Mouse (Mus musculus) lung, embryonic 15.5 days (tissue): ENCODE data around the gene Sost. TPM values are rescaled to one million over a fixed set of nuclear protein-coding genes. Genes with fewer than 3 reads are reported as not detected.

Experiments used
- ATAC-seq: fragments of 200-750 bp; cut with Nextera tagmentation; 2 replicates; pipeline ENCODE4 v1.8.0; 2017; ENCODE audit warnings: moderate number of reproducible peaks, borderline replicate concordance; ENCODE audit not compliant: low FRiP score, low TSS enrichment; ENCODE audit errors: extremely low read depth
- H3K27ac ChIP-seq: fragments of 300-500 bp; sonication (generic); 2 replicates; pipeline ENCODE4 v1.5.1; 2015; ENCODE audit warnings: moderate library complexity, mild to moderate bottlenecking, inconsistent platforms
- H3K27me3 ChIP-seq: fragments of 300-500 bp; sonication (generic); 2 replicates; pipeline ENCODE4 v1.6.1; 2015; ENCODE audit warnings: inconsistent platforms
- H3K36me3 ChIP-seq: fragments of 300-500 bp; sonication (generic); 2 replicates; pipeline ENCODE4 v1.6.1; 2015; ENCODE audit warnings: inconsistent platforms
- H3K4me1 ChIP-seq: fragments of 300-500 bp; sonication (generic); 2 replicates; pipeline ENCODE4 v1.6.1; 2015; ENCODE audit warnings: inconsistent platforms
- H3K4me2 ChIP-seq: fragments of 300-500 bp; sonication (generic); 2 replicates; pipeline ENCODE4 v1.6.1; 2015; ENCODE audit warnings: inconsistent platforms, mild to moderate bottlenecking, moderate library complexity
- H3K4me3 ChIP-seq: fragments of 300-500 bp; sonication (generic); 2 replicates; pipeline ENCODE4 v1.5.1; 2015; ENCODE audit warnings: mild to moderate bottlenecking, inconsistent platforms
- H3K9ac ChIP-seq: fragments of 300-500 bp; sonication (generic); 2 replicates; pipeline ENCODE4 v1.6.1; 2015; ENCODE audit warnings: inconsistent platforms
- H3K9me3 ChIP-seq: fragments of 300-500 bp; sonication (generic); 2 replicates; pipeline ENCODE4 v1.6.1; 2016; ENCODE audit warnings: inconsistent platforms
- WGBS: fragments of 180-500 bp; shearing (Covaris S2); methylation state at CpG from one replicate; pipeline ENCODE4 v1.1.7; 2015; 5-methylcytosine and 5-hydroxymethylcytosine counted together
- polyA plus RNA-seq: library from polyadenylated mRNA; unstranded; fragments of >200 nt; fragmentation: Nextera tagmentation; extraction: Ambion mirVana; gene quantifications from 2 replicates; pipeline ENCODE4 v1.2.1, GENCODE M21; 2015

The Sost gene
- polyA plus RNA-seq, 1 experiment from 2014 or later = 0.44 TPM

DNA sequence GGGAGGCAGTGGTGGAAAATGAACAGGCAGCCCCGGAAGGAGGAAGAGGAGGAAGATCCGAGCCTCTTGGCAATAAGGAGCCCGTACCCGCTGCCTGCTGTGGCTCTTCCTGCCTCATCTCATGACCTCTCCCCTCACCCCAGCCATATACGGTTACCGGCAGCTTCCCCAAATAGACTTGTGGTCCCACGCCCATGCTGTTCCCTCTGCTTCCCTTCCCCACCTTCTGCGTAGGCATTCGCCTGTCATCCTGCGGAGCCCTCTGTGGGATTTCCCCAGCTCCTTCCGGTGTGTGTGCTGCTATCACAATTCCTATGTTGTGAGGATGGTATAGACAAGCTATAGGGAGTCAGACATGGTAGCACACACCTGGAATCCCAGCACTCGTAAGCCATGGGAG lies 15.0 kb upstream of the Sost start:
- Histone ChIP-seq H3K4me3 (no peak overlapping the region), H3K27ac (0 out of 2 replicates have a peak overlapping the region, but pooled peaks have one; percentile 1), H3K27me3 (peaks cover 5% of the 10 kb centered on the region; the same call in 1 of the 2 replicates), H3K4me1 (peaks cover 41% of the 10 kb centered on the region), H3K9ac (no peak overlapping the region), H3K9me3 (no peaks in the 10 kb centered on the region), H3K36me3 (0 out of 2 replicates have a peak, but pooled peaks cover 2% of the 10 kb centered on the region), H3K4me2 (no peak overlapping the region)
- ATAC-seq = no peak
- WGBS = 70% methylated on average over 12 of the region's 12 CpGs

DNA sequence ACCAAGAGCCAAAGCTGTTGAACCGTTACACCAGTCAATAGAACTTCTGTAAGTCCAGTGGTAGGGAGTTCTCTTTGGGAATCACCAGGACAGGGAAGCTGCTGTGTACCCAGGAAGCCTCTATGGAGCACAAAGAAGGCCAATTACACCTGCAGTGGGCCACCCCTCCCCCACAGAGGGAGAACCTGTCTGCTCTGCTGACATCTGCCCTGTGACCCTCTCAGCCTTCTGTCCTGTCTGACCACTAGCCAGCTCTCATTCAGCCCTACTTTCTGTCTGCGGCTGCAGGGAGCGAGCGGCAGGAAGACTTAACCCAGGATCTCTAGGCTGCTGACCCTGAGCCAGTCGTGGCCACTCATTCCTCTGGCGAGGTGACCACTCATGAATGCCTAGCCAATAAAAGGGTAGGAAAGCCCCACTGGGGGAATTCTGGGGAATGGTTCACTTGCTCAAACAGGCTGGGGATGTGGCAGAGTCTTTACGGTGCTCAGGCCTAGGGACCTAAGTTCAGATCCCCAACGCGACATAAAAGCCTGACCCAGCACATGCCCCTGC lies 13.9 kb upstream of the Sost start:
- no peak overlapping the region for H3K9ac ChIP-seq
- H3K4me2 ChIP-seq = no peak overlapping the region
- ATAC-seq = no peak
- peaks cover 5% of the 10 kb centered on the region; the same call in 1 of the 2 replicates for H3K27me3 ChIP-seq
- no peaks in the 10 kb centered on the region for H3K9me3 ChIP-seq
- 0 out of 2 replicates have a peak, but pooled peaks cover 2% of the 10 kb centered on the region for H3K36me3 ChIP-seq
- 77% methylated on average over 9 of the region's 9 CpGs for WGBS
- no peak overlapping the region for H3K27ac ChIP-seq
- no peak overlapping the region for H3K4me3 ChIP-seq
- H3K4me1 ChIP-seq = peaks cover 33% of the 10 kb centered on the region

DNA sequence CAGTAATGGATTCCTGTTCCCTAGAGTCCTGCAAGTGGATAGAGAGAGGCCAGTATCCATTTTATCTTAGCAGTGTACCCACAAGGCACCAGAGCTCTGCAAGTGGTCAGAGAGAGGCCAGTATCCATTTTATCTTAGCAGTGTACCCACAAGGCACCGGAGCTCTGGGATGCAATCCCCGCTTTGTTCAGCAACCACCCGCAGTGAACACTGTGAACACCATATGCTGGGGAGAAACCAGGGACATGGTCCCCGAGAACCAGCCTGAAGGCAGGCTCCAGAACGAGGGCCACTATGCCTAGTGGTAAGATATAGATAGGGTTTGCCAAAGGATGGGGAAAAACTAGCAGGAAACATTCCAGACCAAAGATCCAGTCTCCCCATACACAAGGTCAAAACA lies 12.3 kb upstream of the Sost start:
- ATAC-seq = no peak
- Histone ChIP-seq H3K27me3 (no peaks in the 10 kb centered on the region), H3K9me3 (no peaks in the 10 kb centered on the region), H3K27ac (no peak overlapping the region), H3K36me3 (0 out of 2 replicates have a peak, but pooled peaks cover 2% of the 10 kb centered on the region), H3K4me3 (no peak overlapping the region), H3K9ac (no peak overlapping the region), H3K4me2 (no peak overlapping the region), H3K4me1 (peaks cover 24% of the 10 kb centered on the region)
- 84% methylated on average over 5 of the region's 5 CpGs for WGBS

DNA sequence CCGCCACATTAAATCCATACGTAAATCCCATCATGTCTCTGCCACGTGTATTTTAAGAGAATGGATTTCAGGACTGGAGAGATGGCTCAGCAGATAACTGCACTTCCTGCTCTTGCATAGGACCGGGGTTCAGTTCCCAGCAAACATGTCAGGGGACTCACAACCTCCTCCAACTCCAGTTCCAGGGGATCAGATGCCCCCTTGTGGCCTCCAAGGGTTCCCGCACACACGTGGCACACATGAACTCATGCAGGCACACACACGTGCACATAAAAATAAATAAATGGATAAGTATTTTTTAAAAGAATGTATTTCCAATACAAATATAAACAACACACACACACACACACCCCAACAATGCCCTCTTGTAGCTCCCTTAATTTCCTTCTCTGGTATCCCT lies 10.1 kb upstream of the Sost start:
- WGBS = 91% methylated on average over 7 of the region's 7 CpGs
- H3K36me3 ChIP-seq = 0 out of 2 replicates have a peak, but pooled peaks cover 2% of the 10 kb centered on the region
- H3K27ac ChIP-seq = no peak overlapping the region

DNA sequence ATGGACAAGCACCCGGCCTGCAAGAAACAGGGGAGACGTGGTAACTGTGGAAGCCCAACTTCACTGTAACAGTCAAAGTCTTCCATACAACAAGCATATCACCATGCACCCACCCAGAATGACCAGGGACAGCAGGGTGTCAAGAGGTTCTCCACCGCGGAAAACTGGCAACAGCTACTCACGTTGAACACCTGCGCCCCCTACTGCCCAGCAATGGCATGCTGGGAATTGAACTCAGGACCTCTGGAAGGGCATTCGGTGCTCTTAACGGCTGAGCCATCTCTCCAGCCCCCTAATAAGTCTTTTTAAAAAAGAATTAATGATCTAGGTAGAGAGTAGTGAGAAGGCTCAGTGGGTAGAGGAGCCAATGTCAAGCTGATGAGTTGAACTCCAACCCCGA lies 8.1 kb upstream of the Sost start:
- Histone ChIP-seq H3K4me3 (no peak overlapping the region), H3K9me3 (no peaks in the 10 kb centered on the region), H3K27me3 (no peaks in the 10 kb centered on the region), H3K9ac (no peak overlapping the region), H3K27ac (no peak overlapping the region), H3K4me2 (no peak overlapping the region), H3K4me1 (peaks cover 8% of the 10 kb centered on the region; the same call in 1 of the 2 replicates), H3K36me3 (0 out of 2 replicates have a peak, but pooled peaks cover 2% of the 10 kb centered on the region)
- WGBS = 50% methylated on average over 9 of the region's 9 CpGs
- no peak for ATAC-seq

More for the DNA sequence above, 10.1 kb upstream of the Sost start:
- no peaks in the 10 kb centered on the region for H3K9me3 ChIP-seq
- no peak overlapping the region for H3K4me2 ChIP-seq
- ATAC-seq = no peak
- no peak overlapping the region for H3K9ac ChIP-seq
- H3K4me3 ChIP-seq = no peak overlapping the region
- no peaks in the 10 kb centered on the region for H3K27me3 ChIP-seq
- peaks cover 13% of the 10 kb centered on the region; the same call in 1 of the 2 replicates for H3K4me1 ChIP-seq

DNA sequence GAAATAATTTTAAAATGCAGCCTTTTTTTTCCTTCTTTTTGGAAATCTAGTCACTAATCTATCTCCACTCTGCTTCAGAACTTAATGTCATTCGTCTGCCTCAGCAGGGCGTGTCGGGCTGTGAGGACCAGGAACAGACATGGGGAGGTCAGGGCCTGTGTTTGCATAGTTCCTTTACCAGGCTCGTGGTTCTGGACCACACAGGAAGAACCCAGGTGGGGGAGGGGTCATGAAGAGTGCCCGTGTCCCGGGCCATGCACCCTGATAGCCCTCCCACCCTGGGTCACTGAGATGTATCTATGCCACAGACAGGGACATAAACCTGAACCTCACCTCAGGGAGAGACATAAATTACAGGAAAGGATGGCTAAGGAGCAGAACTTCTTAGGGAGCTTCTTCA lies 7.4 kb upstream of the Sost start:
- 0 out of 2 replicates have a peak, but pooled peaks cover 2% of the 10 kb centered on the region for H3K36me3 ChIP-seq
- H3K9ac ChIP-seq = no peak overlapping the region
- no peaks in the 10 kb centered on the region for H3K27me3 ChIP-seq
- H3K4me1 ChIP-seq = peaks cover 8% of the 10 kb centered on the region; the same call in 1 of the 2 replicates
- H3K9me3 ChIP-seq = no peaks in the 10 kb centered on the region
- no peak overlapping the region for H3K4me2 ChIP-seq
- no peak overlapping the region for H3K4me3 ChIP-seq
- H3K27ac ChIP-seq = no peak overlapping the region
- 0 out of 2 replicates have a peak, but pooled peaks have one; percentile 8 for ATAC-seq
- 37% methylated on average over 6 of the region's 6 CpGs for WGBS

DNA sequence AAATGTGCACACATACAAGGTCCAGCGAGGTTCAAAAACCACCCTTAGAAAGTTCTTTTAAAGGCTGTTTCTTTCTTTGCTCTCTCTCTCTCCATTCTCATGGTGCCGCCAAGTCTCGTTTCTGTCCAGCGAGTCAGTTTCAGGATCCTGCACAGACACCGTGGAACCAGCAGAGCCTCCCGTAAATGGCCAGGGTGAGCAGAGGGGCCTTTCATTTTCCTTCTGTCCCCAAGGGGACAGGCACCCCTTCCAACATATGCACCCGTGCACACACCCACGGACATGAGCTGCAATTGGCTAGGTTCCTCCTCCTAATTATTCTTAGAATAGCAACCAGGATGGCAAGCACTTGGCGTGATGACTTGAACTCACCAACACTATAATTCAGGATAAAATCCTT lies 6.7 kb upstream of the Sost start:
- 0 out of 2 replicates have a peak, but pooled peaks cover 2% of the 10 kb centered on the region for H3K27me3 ChIP-seq
- H3K9ac ChIP-seq = no peak overlapping the region
- H3K36me3 ChIP-seq = no peaks in the 10 kb centered on the region
- no peak for ATAC-seq
- no peaks in the 10 kb centered on the region for H3K9me3 ChIP-seq
- H3K4me1 ChIP-seq = peaks cover 11% of the 10 kb centered on the region
- no peak overlapping the region for H3K4me3 ChIP-seq
- H3K4me2 ChIP-seq = no peak overlapping the region
- WGBS = 76% methylated on average over 9 of the region's 9 CpGs
- H3K27ac ChIP-seq = no peak overlapping the region

DNA sequence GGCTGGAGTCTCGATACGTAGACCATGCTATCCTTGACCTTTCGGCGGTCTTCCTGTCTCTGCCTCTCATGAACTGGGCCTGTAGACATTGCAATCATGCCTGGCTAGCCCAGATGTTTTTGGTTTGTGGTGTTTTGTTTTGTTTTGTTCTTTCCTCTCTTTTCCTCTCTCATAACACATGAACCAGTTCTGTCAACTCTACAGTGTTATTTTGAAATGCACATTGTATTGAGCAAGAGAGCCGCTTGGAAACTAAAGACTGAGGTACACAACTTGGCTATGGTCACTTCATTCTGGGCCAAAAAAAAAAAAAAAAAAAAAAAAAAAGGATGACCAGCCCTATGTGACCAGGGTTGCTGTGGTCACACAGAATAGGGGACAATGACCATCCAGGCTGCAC lies 5.8 kb upstream of the Sost start:
- H3K27ac ChIP-seq = no peak overlapping the region
- peaks cover 15% of the 10 kb centered on the region for H3K4me1 ChIP-seq
- no peaks in the 10 kb centered on the region for H3K9me3 ChIP-seq
- no peak overlapping the region for H3K4me3 ChIP-seq
- H3K9ac ChIP-seq = no peak overlapping the region
- no peaks in the 10 kb centered on the region for H3K36me3 ChIP-seq
- ATAC-seq = no peak
- peaks cover 10% of the 10 kb centered on the region; the same call in 1 of the 2 replicates for H3K27me3 ChIP-seq
- H3K4me2 ChIP-seq = no peak overlapping the region
- WGBS = 86% methylated on average over 5 of the region's 5 CpGs

DNA sequence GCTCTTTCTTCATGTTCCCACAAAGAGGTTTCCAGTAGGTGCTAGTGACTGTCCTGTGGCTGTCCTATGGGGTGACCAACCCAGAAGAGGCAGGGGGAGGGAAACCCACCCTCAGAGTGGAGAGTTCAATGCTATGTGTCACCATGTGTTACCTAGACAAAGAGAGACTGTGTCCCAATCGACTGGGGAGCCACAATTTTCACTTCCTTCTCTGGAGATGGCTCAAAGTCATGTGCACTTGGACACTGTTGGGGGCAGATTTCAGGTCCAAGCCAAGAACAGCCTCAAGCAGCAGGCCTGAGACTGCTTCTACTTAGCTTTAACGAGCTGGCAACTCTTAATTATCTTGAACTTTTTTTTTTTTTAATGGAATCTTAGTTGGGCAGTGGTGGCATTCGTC lies 5.3 kb upstream of the Sost start:
- 71% methylated on average over 3 of the region's 3 CpGs for WGBS
- H3K9me3 ChIP-seq = no peaks in the 10 kb centered on the region
- H3K27me3 ChIP-seq = peaks cover 14% of the 10 kb centered on the region; the same call in 1 of the 2 replicates
- no peak overlapping the region for H3K9ac ChIP-seq
- H3K4me3 ChIP-seq = no peak overlapping the region
- ATAC-seq = no peak
- H3K4me1 ChIP-seq = peaks cover 15% of the 10 kb centered on the region
- no peak overlapping the region for H3K27ac ChIP-seq
- H3K4me2 ChIP-seq = no peak overlapping the region
- H3K36me3 ChIP-seq = no peaks in the 10 kb centered on the region

DNA sequence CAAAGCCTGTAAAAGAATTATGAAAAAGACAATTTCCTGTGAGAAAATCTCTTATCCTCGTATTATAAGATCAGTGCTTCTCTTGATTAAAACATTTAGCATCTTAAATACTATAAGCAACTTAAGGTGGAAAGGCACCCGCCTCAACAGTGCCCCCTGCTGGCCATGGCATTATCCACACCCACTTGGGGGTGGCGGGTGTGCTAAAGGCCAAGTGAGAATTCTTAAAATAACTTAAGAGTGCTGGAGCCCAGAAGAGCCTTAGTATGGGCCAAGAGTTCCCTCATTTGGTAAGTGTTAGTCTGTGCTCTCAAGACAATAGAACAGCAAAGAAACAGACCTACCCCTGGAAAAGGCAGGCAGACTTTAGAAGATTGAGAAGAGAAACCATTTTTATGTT lies 4.6 kb upstream of the Sost start:
- no peaks in the 10 kb centered on the region for H3K36me3 ChIP-seq
- ATAC-seq = no peak
- H3K9me3 ChIP-seq = no peaks in the 10 kb centered on the region
- no peak overlapping the region for H3K4me2 ChIP-seq
- H3K4me1 ChIP-seq = peaks cover 15% of the 10 kb centered on the region
- peaks cover 19% of the 10 kb centered on the region for H3K27me3 ChIP-seq
- 40% methylated on average over 3 of the region's 3 CpGs for WGBS
- no peak overlapping the region for H3K27ac ChIP-seq
- H3K9ac ChIP-seq = no peak overlapping the region
- no peak overlapping the region for H3K4me3 ChIP-seq

DNA sequence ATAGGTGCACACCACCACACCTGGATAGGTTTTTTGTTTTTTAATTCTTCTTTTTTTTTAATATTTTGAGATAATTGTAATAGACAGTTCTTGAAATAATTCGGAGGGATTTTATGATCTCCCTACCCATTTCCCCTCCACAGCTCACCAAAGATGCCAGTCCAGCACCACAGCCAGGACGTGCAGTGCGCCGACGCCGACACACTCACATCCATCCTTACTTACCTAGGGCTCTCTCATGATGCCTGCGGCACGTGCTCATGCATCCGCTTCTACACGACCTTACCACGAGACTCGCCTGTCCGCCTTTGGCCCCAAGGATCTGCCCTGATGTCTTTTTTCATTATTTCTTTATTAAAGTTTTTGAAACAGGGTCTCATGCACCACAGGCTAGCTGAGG lies 3.0 kb upstream of the Sost start:
- H3K4me3 ChIP-seq = no peak overlapping the region
- peaks cover 15% of the 10 kb centered on the region for H3K4me1 ChIP-seq
- H3K9ac ChIP-seq = no peak overlapping the region
- no peak for ATAC-seq
- H3K27ac ChIP-seq = no peak overlapping the region
- H3K4me2 ChIP-seq = no peak overlapping the region
- H3K36me3 ChIP-seq = no peaks in the 10 kb centered on the region
- 80% methylated on average over 13 of the region's 13 CpGs for WGBS
- H3K9me3 ChIP-seq = no peaks in the 10 kb centered on the region
- H3K27me3 ChIP-seq = peaks cover 35% of the 10 kb centered on the region

DNA sequence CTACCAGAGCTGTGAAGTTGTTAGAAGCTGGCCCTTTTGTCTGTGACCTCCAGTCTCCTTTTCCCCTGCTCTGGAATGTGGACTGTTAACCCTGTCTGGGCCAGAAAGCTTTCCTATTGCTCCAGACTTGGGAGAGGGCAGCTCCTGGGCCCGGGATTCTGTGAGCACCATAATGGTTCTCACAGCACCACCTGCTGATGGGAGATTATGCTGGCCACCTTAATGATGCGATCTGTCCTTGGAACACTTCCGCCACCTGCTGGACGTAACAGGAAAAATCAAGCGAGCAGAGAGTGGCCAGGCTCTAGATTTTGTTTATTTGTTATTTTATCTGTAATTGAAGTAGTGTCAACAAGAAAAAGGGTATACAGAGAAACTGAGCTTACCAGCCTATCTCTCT lies 2.0 kb upstream of the Sost start:
- H3K4me3 ChIP-seq = no peak overlapping the region
- no peaks in the 10 kb centered on the region for H3K9me3 ChIP-seq
- no peaks in the 10 kb centered on the region for H3K36me3 ChIP-seq
- H3K27me3 ChIP-seq = peaks cover 45% of the 10 kb centered on the region
- 0% methylated on average over 5 of the region's 5 CpGs for WGBS
- 0 out of 2 replicates have a peak overlapping the region, but pooled peaks have one; percentile 9 for H3K27ac ChIP-seq
- ATAC-seq = peak; percentile 48; the same call in 1 of the 2 replicates
- peaks cover 15% of the 10 kb centered on the region for H3K4me1 ChIP-seq
- no peak overlapping the region for H3K9ac ChIP-seq
- H3K4me2 ChIP-seq = no peak overlapping the region
